Mouse (Mus musculus): Measurements from ENCODE around the gene Adipor2. TPM values are rescaled to one million over a fixed set of nuclear protein-coding genes. Genes with fewer than 3 reads are reported as not detected.

Adipor2 gene
- polyA plus RNA-seq (2015; fragmentation: Nextera tagmentation; extraction: Ambion mirVana) = 29.8 and 37.5 TPM in 2 replicates

DNA sequence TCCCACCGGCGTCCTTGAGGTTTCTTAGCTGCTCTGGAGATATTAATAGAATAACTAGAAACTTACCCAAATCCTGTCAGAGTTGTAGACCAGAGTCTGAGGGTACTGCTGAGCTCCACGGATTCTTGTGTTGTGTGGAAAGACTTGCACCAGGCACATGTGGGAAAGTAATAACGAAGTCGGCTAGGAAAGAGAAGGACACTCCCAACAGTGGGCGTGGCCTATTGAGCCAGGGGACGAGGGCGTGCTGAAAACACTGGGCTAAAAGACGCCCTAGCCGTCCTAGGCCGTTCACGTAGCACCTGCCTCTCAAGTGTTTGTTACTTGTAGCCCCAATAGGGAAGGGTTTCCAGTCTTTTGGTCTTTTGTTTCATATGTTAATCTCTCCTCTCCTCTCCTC is at the start of gene Adipor2:
Adipor2 (minus strand) TSS at position 351 of the 400 bp plus-strand sequence.
- WGBS = 9% methylated on average over 12 of the region's 12 CpGs
- Histone ChIP-seq H3K4me3 (ENCODE audit: low read length) (peak within 1 kb of the TSS; percentile 41), H3K9me3 (replicated peaks; ENCODE audit: control insufficient read depth, low read length) (no peaks in the 10 kb centered on the region), H3K4me2 (ENCODE audit: low read depth, low read length) (peak within 1 kb of the TSS; percentile 61), H3K4me1 (ENCODE audit: control insufficient read depth, insufficient read depth, low read length) (peaks cover 13% of the 10 kb centered on the region), H3K27me3 (ENCODE audit: control insufficient read depth, insufficient read depth, low read length) (no peaks in the 10 kb centered on the region), H3K36me3 (ENCODE audit: control insufficient read depth, insufficient read depth) (no peaks in the 10 kb centered on the region), H3K9ac (ENCODE audit: low read length) (peak within 1 kb of the TSS; percentile 27; the same call in 1 of the 2 replicates), H3K27ac (ENCODE audit: low read length) (peak within 1 kb of the TSS; percentile 78)
- peak; percentile 64 for ATAC-seq (replicated peaks; ENCODE audit: extremely low read depth, insufficient read depth, low FRiP score)

DNA sequence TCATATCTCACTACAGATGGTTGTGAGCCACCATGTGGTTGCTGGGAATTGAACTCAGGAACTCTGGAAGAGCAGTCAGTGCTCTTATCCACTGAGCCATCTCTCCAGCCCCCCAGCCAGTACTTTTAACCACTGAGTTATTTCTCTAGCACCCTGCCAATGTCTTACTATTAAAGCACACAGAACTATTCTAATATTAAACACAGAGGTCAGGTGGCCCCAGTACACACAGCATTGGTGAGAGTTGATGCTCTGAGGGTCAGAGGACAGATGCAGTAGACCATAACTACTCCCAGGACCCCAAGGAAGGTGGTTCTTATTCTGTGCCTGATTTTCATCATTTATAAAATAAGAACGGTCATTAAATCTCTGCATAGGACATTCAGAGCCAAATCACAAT is 48.7 kb upstream of the Adipor2 start:
- 93% methylated on average over 1 of the region's 1 CpGs for WGBS
- no peak overlapping the region for H3K4me2 ChIP-seq (ENCODE audit: low read depth, low read length)
- no peak overlapping the region for H3K9ac ChIP-seq (ENCODE audit: low read length)
- H3K36me3 ChIP-seq (ENCODE audit: control insufficient read depth, insufficient read depth) = no peaks in the 10 kb centered on the region
- H3K9me3 ChIP-seq (replicated peaks; ENCODE audit: control insufficient read depth, low read length) = no peaks in the 10 kb centered on the region
- no peak overlapping the region for H3K4me3 ChIP-seq (ENCODE audit: low read length)
- no peaks in the 10 kb centered on the region for H3K27me3 ChIP-seq (ENCODE audit: control insufficient read depth, insufficient read depth, low read length)
- peaks cover 9% of the 10 kb centered on the region for H3K4me1 ChIP-seq (ENCODE audit: control insufficient read depth, insufficient read depth, low read length)
- no peak for ATAC-seq (replicated peaks; ENCODE audit: extremely low read depth, insufficient read depth, low FRiP score)
- H3K27ac ChIP-seq (ENCODE audit: low read length) = no peak overlapping the region

DNA sequence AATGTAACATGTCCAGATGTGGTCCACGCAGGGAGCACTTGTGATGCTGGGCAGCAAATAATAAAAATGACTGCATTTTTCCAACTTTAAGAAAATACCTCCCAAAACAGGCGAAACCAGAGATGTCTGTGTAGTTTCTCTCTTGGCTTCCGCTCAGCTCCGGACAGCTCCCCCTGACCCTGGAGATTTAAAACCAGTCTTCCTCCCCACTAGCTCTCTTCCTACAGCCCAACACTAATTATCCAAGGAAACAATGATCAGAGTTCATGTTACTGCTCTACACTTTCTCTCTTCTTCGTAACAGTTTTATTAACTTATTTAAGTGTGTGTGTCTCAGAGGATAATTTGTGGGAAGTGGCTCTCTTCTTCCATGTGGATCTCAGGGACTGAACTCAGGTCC is 42.9 kb upstream of the Adipor2 start:
- no peak overlapping the region for H3K4me3 ChIP-seq (ENCODE audit: low read length)
- H3K27ac ChIP-seq (ENCODE audit: low read length) = no peak overlapping the region
- H3K4me2 ChIP-seq (ENCODE audit: low read depth, low read length) = no peak overlapping the region
- H3K27me3 ChIP-seq (ENCODE audit: control insufficient read depth, insufficient read depth, low read length) = no peaks in the 10 kb centered on the region
- H3K36me3 ChIP-seq (ENCODE audit: control insufficient read depth, insufficient read depth) = no peaks in the 10 kb centered on the region
- H3K9me3 ChIP-seq (replicated peaks; ENCODE audit: control insufficient read depth, low read length) = no peaks in the 10 kb centered on the region
- ATAC-seq (replicated peaks; ENCODE audit: extremely low read depth, insufficient read depth, low FRiP score) = no peak
- no peaks in the 10 kb centered on the region for H3K4me1 ChIP-seq (ENCODE audit: control insufficient read depth, insufficient read depth, low read length)
- 73% methylated on average over 5 of the region's 5 CpGs for WGBS
- H3K9ac ChIP-seq (ENCODE audit: low read length) = no peak overlapping the region

DNA sequence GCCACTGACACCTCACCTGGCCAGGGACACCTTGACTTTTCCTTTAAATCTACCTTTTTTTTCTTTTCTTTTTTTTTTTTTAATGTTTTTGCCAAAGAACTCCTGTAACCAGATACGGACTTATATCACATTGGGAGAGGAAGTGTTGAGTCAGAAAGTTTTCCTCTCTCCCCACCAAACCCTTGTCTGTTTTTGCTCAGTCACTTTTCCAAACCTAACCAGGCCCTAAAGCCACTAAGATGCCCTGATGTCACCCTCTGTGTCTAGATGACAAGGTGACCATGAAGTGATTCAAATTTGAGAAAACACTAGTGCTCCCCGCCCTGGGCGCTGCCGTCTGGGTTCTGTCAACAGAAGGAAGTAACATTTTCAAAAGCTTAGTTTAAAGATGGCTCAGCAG is 41.5 kb upstream of the Adipor2 start:
- ATAC-seq (replicated peaks; ENCODE audit: extremely low read depth, insufficient read depth, low FRiP score) = no peak
- Histone ChIP-seq H3K4me1 (ENCODE audit: control insufficient read depth, insufficient read depth, low read length) (no peaks in the 10 kb centered on the region), H3K9me3 (replicated peaks; ENCODE audit: control insufficient read depth, low read length) (no peaks in the 10 kb centered on the region), H3K9ac (ENCODE audit: low read length) (no peak overlapping the region), H3K27ac (ENCODE audit: low read length) (no peak overlapping the region), H3K27me3 (ENCODE audit: control insufficient read depth, insufficient read depth, low read length) (no peaks in the 10 kb centered on the region), H3K4me3 (ENCODE audit: low read length) (no peak overlapping the region), H3K36me3 (ENCODE audit: control insufficient read depth, insufficient read depth) (no peaks in the 10 kb centered on the region), H3K4me2 (ENCODE audit: low read depth, low read length) (no peak overlapping the region)
- 66% methylated on average over 4 of the region's 4 CpGs for WGBS

DNA sequence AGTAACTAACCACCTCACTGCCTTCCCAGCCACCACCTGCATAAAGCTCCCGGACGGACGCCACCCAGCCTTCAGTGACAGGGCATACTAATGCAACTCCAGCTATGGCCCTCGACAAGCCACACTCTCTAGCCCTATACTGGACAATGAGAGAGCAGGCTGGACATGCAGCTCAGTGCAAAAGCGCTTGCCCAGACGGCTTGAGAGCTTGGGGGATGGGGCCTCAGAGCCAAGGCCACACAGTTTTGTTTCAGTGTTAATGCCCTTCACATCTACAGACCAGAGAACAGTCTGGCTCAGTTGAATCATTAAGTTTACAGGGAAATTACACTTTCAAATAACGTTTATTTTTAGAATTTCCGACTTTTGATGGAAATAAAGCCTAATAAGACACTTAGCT is 40.7 kb upstream of the Adipor2 start:
- no peak overlapping the region for H3K4me2 ChIP-seq (ENCODE audit: low read depth, low read length)
- no peak overlapping the region for H3K27ac ChIP-seq (ENCODE audit: low read length)
- ATAC-seq (replicated peaks; ENCODE audit: extremely low read depth, insufficient read depth, low FRiP score) = no peak
- no peak overlapping the region for H3K4me3 ChIP-seq (ENCODE audit: low read length)
- H3K9ac ChIP-seq (ENCODE audit: low read length) = no peak overlapping the region
- H3K4me1 ChIP-seq (ENCODE audit: control insufficient read depth, insufficient read depth, low read length) = no peaks in the 10 kb centered on the region
- H3K36me3 ChIP-seq (ENCODE audit: control insufficient read depth, insufficient read depth) = no peaks in the 10 kb centered on the region
- WGBS = 68% methylated on average over 8 of the region's 8 CpGs
- no peaks in the 10 kb centered on the region for H3K27me3 ChIP-seq (ENCODE audit: control insufficient read depth, insufficient read depth, low read length)
- H3K9me3 ChIP-seq (replicated peaks; ENCODE audit: control insufficient read depth, low read length) = no peaks in the 10 kb centered on the region

DNA sequence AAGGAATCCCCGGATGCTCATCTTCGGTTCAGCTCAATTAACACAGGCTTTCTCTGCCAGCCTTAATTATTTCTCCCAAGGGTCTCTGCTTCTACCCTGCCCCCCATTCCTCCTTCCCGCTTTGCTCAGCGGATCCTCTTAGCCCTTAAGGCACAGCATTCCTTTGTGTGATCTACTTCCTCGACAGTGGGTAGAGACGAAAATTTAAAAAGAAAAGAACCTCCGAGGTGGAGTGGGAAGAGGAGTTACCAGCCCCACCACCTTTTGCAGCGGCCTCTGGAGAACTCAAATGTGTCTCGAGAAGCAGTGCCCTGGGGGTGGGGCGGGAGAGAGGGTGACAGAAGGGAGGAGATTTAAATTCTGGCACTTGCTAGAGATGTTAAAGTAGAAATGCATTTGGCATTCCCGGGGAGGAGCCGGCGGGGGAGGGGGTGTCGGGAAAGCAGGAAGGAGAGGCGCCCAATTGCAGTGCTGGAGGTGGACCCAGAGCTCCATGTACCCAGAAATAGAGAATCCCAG is 34.5 kb upstream of the Adipor2 start:
- ATAC-seq (replicated peaks; ENCODE audit: extremely low read depth, insufficient read depth, low FRiP score) = peak; percentile 31; the same call in 1 of the 2 replicates
- whole genome bisulfite sequencing = 2% methylated on average over 15 of the region's 15 CpGs
- peak overlapping the region; percentile 70 for H3K9ac ChIP-seq (ENCODE audit: low read length)
- peak overlapping the region; percentile 73 for H3K27ac ChIP-seq (ENCODE audit: low read length)
- peak overlapping the region; percentile 82 for H3K4me2 ChIP-seq (ENCODE audit: low read depth, low read length)
- H3K9me3 ChIP-seq (replicated peaks; ENCODE audit: control insufficient read depth, low read length) = no peaks in the 10 kb centered on the region
- peak overlapping the region; percentile 52 for H3K4me3 ChIP-seq (ENCODE audit: low read length)
- H3K4me1 ChIP-seq (ENCODE audit: control insufficient read depth, insufficient read depth, low read length) = peaks cover 10% of the 10 kb centered on the region
- H3K27me3 ChIP-seq (ENCODE audit: control insufficient read depth, insufficient read depth, low read length) = no peaks in the 10 kb centered on the region
- no peaks in the 10 kb centered on the region for H3K36me3 ChIP-seq (ENCODE audit: control insufficient read depth, insufficient read depth)

DNA sequence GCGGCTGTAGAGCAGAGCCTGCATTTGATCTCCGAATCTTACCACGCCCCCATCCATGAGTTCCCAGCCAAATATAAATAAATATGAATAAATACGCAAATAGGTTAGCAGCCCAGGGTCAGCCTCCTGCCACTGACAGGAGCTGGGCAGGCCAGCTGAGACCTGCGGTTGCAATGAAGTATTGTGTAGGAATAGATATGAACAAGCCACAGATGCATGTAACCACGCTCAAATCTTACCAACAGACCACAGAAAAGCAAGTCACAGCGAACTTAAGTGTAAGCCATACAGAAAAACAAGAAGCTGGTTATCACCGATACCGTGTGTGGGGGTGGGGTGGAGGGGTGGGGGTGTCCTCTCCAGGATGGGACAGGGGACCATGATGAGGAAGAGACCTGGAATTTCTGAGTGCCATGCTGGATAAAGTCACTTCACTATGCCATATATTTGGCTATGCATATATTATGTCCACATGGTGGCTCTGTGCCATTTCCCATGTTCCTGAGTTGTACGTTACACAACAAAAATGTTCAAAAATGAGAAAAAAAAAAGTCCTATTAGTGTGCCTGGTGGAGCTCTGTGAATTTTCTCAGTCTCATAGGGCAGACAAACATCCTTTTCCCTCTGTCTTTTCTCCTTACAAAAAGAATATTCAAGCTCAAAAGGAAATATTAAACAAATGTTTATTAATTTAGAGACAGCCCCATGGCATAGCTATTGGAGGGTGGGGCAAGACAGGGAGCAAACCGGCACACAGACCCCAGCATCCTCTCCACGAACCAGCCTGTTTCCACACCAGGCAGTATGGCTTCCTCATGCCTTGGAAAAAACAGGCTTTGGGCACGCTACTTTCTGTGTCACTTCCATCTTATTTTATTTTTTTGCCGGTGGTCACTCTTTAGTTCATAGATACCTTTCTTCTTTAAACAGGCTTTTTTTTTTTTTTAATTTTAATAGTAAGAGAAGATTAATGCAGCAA is 33.8 kb upstream of the Adipor2 start:
- 38% methylated on average over 14 of the region's 14 CpGs for WGBS
- Histone ChIP-seq H3K4me2 (ENCODE audit: low read depth, low read length) (peak overlapping the region; percentile 82), H3K4me1 (ENCODE audit: control insufficient read depth, insufficient read depth, low read length) (peaks cover 10% of the 10 kb centered on the region), H3K27me3 (ENCODE audit: control insufficient read depth, insufficient read depth, low read length) (no peaks in the 10 kb centered on the region), H3K4me3 (ENCODE audit: low read length) (peak overlapping the region; percentile 52), H3K36me3 (ENCODE audit: control insufficient read depth, insufficient read depth) (no peaks in the 10 kb centered on the region), H3K9ac (ENCODE audit: low read length) (peak overlapping the region; percentile 70; the same call in 1 of the 2 replicates), H3K27ac (ENCODE audit: low read length) (no peak overlapping the region), H3K9me3 (replicated peaks; ENCODE audit: control insufficient read depth, low read length) (no peaks in the 10 kb centered on the region)
- no peak for ATAC-seq (replicated peaks; ENCODE audit: extremely low read depth, insufficient read depth, low FRiP score)

DNA sequence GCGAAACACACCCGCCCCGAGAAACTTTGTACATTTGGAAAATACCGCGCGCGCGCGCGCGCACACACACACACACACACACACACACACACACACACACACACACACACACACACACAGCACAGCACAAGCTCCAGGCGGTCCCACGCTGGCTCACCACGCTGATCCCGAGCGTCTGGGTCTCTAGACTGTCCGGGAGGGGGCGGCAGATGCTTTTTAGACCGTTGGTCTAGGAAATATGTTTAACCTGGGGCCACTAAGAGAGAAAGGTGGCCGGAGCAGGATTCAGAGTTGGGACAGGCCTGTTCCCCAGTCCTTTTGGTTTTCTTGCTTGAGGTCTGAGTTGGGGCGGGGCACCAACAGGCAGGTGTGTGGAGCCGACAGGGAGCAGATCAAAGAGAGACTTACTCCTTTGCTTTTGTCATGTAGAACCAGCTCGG is 31.6 kb upstream of the Adipor2 start:
- peak overlapping the region; percentile 49 for H3K4me3 ChIP-seq (ENCODE audit: low read length)
- WGBS = 4% methylated on average over 23 of the region's 23 CpGs
- peak; percentile 57; the same call in 1 of the 2 replicates for ATAC-seq (replicated peaks; ENCODE audit: extremely low read depth, insufficient read depth, low FRiP score)
- H3K9me3 ChIP-seq (replicated peaks; ENCODE audit: control insufficient read depth, low read length) = no peaks in the 10 kb centered on the region
- no peaks in the 10 kb centered on the region for H3K27me3 ChIP-seq (ENCODE audit: control insufficient read depth, insufficient read depth, low read length)
- H3K27ac ChIP-seq (ENCODE audit: low read length) = no peak overlapping the region
- peak overlapping the region; percentile 68 for H3K4me2 ChIP-seq (ENCODE audit: low read depth, low read length)
- peak overlapping the region; percentile 60 for H3K9ac ChIP-seq (ENCODE audit: low read length)
- H3K4me1 ChIP-seq (ENCODE audit: control insufficient read depth, insufficient read depth, low read length) = peaks cover 10% of the 10 kb centered on the region
- H3K36me3 ChIP-seq (ENCODE audit: control insufficient read depth, insufficient read depth) = no peaks in the 10 kb centered on the region
